Mouse (Mus musculus): ENCODE data around the gene Mfap2. TPM values are rescaled to one million over a fixed set of nuclear protein-coding genes. Genes with fewer than 3 reads are reported as not detected.

Mfap2 gene
- polyA plus RNA-seq (2012; rRNA removed) = 27.4 and 31.3 TPM in 2 replicates

DNA sequence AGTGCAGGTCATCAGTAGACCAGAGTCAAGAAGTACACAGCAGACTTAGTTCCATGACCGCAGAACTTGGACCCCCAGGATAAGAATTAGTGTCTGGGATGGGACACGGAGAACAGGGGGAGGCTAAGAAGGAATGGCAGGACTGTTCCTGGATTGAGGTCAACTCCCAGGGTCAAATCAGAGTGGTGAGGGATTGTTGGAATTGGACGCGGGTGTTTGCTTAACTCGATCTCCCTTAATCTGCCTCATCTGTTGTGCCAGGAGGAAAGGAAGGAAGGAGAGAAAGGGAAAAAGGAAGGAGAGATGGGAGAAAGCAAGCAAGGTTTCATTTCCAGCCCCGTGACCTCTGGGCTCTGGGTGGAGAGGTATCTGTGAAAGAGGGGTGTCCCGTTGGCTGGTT lies at the start of gene Mfap2:
TSS of gene Mfap2 (plus strand) at position 301 of the 400 bp plus-strand sequence.

DNA sequence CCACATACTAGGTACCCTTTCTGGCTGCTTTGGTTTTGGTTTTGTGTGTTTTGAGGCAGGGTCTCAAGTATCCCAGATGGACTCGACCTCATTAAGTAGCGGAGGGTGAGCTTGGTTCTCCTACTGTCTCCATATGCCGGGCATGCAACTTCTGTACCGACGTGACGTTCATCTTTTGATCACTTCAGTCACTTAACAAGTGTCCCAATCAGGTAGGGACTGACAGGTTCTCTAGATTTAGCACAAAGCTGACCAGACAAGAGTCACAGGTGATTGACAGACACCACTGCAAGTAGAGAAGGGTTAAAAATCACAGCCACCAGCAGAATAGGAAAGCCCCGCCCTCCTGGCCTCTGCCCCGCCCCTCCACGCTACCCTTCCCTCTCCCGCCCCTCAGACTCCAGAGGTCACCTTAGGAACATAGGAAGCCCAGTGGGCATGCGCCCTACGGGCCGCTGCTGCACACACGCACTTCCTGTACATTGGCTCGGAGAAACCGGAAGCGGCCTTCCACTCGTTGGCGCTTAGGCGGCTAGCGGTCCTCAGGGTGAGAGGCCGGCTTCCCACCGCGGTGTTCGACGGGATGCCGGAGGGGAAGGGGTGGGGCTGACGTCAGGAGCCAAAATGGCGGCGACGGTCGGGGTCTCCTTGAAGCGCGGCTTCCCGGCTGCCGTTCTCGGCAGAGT lies 49.3 kb upstream of the Mfap2 start, which contains the start of gene Sdhb:
TSS of gene Sdhb (plus strand) at position 423 of the 686 bp plus-strand sequence.

DNA sequence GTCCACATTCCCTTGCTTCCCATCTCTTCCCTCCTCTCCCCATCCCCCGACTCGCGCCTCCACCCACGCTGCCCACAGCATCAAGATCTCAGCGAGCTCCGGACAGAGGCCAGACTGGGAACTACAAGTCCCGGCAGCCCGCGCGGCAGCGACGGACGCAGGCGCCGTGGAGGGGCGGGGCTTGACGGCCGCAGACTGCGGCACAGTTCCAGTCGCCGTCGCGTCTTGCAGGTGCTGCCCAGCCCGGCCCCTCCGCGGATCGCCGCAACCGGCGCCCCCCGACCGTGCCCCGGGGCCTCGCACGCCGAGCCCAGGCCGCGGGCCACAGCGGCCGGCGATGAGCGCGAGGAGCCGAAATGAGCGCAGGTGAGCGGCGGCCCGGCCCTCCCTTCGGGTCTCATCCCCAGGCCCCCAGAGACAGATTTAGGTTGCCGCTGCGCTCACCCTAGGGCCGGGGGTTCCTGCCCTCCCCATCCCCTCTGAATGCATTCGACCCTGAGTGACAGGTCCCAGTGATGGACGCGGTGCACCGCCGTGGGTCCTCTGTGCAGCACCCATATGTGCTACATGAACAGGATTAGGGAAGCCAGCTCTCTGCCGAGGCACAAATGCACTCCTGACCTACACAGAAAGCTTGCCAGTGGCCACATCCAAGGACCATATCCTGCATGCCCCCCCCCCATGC lies 23.4 kb upstream of the Mfap2 start, which contains the start of gene Atp13a2:
TSS of gene Atp13a2 (plus strand) at position 163 of the 685 bp plus-strand sequence.

DNA sequence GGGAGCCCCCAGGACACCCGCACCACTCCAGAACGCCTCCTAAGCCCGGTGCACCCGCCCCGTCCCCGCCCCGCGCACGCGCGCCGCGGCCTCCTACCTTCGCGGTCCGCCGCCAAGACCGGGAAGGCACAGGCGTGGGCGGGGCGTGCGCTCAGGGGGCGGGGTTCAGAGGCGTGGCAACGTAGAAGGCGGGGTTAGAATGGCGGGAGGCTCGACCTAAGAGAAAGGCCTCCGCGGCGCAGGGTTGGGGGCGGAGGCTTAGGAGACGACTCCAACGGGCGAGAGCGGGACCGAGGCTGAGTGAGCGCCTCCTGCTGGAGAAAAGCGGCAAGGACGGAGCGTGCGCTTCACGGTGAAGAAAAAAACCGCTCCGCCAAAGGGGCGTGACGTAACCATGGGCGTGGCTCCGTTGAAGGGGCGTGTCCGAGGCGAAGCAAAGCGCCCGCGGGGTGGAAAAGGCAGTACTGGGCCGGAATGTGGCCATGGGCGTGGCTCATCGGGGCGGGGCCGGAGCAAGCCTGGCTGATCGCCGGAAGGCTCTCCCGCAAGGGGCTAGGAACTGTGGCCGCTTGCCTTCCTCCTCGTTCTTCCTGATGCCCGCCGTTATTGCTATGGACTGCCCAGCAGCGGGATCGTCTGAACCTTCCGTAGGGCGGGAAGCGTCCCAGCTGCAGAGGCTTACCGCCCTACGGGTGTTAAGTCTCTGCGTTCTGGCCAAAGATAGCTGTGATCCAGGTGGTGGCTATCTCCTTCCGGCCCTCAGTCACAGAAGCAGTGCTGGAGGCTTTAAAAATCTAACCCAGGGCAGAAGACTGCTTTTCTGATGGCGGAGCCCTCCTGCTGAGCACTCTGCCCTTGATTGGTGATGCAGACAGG lies 50.4 kb downstream of the Mfap2 start, which contains the start of gene Crocc:
TSS of gene Crocc (minus strand) at position 125 of the 876 bp plus-strand sequence.

Other genes with a start within 250 kb of the Mfap2 start
- 0.61 and 1.1 TPM in 2 replicates for gene Padi4, start 236.2 kb upstream of the Mfap2 start, polyA plus RNA-seq (2012; rRNA removed)
- 0.03 TPM in 2 replicates for gene Padi3, start 199.8 kb upstream of the Mfap2 start, polyA plus RNA-seq (2012; rRNA removed)
- gene Padi1, start 164.6 kb upstream of the Mfap2 start, polyA plus RNA-seq (2012; rRNA removed) = 0.06 TPM in 1 of 2 replicates, not detected in the other
- 2.5 and 3.7 TPM in 2 replicates for gene Padi2, start 104.1 kb upstream of the Mfap2 start, polyA plus RNA-seq (2012; rRNA removed)
- gene Sdhb, start 49.2 kb upstream of the Mfap2 start, polyA plus RNA-seq (2012; rRNA removed) = 270 and 297 TPM in 2 replicates
- 95.4 and 105 TPM in 2 replicates for gene Atp13a2, start 23.5 kb upstream of the Mfap2 start, polyA plus RNA-seq (2012; rRNA removed)
- gene Crocc, start 50.1 kb downstream of the Mfap2 start, polyA plus RNA-seq (2012; rRNA removed) = 12.1 and 15.6 TPM in 2 replicates
- 95.4 and 103 TPM in 2 replicates for gene Necap2, start 67.9 kb downstream of the Mfap2 start, polyA plus RNA-seq (2012; rRNA removed)
- gene Spata21, start 77.9 kb downstream of the Mfap2 start, polyA plus RNA-seq (2012; rRNA removed) = 0.10 TPM in 1 of 2 replicates, not detected in the other
- 67.9 and 69.4 TPM in 2 replicates for gene Szrd1, start 129.4 kb downstream of the Mfap2 start, polyA plus RNA-seq (2012; rRNA removed)
- 13.2 and 13.4 TPM in 2 replicates for gene Fbxo42, start 137.5 kb downstream of the Mfap2 start, polyA plus RNA-seq (2012; rRNA removed)
- gene Rsg1, start 203.5 kb downstream of the Mfap2 start, polyA plus RNA-seq (2012; rRNA removed) = 2.5 and 3.6 TPM in 2 replicates
- gene Arhgef19, start 229.1 kb downstream of the Mfap2 start, polyA plus RNA-seq (2012; rRNA removed) = 23.9 and 27.9 TPM in 2 replicates